In the genomic region with DNA sequence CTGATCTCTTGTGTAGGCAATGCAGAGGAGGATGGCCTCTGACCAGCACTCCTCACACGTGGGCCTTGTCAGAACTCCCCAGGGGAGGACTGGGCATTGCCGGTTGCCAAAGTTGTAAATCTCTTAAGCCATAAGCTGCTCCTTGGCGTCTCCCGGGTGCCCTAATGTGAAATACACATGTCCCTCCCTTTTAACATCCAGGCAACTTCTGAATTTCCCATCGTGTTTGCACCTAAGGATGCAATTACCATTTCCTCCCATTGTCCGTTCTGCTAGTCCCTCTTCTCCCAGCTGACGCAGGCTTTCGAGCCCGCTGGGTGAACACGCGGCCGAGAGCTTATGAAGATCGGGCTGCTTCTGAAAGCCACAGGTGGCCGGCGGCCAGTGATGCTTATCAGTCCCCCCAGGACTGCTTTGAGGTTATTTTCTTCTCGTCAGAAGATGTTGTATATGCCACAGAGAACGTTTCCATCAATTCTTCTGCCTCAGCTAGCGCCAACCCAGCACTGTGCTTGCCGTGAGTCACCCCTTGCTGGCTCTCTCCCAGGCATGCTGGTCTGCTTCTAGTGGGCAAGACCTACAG, we compare ENCODE assay signal across 8 mouse cellular contexts. TPM values are rescaled to one million over a fixed set of nuclear protein-coding genes. Genes with fewer than 3 reads are reported as not detected.
A peak's percentile ranks its signal among the peaks of the same experiment; 100 is the strongest.
DNase-seq lines count a peak whose midpoint lies in the region; ATAC-seq lines count a peak whose summit lies in the region.

No protein-coding gene starts in this region.

- no peak overlapping the region for H3K4me2 ChIP-seq in heart, embryonic 14.5 days (ENCODE audit: low read length)
- H3K4me2 ChIP-seq in limb, embryonic 13.5 days (replicated peaks), result no peak overlapping the region
- no peak overlapping the region for H3K4me2 ChIP-seq in forebrain, embryonic 13.5 days

- H3K27ac ChIP-seq in heart, embryonic 14.5 days (replicated peaks in 1 of 2; ENCODE audit: control insufficient read depth in 1 of 2, insufficient read depth in 1 of 2, low read depth in 2 of 2, low read length in 2 of 2), result 0 out of 4 replicates have a peak overlapping the region, but pooled peaks of 1 of the 2 experiments have one; percentile 24
- no peak overlapping the region for H3K27ac ChIP-seq in limb, embryonic 13.5 days
- H3K27ac ChIP-seq in forebrain, embryonic 13.5 days, result no peak overlapping the region

- peak; percentile 44 to 46 for DNase-seq in cerebellum, postnatal 14 days
- no peak for DNase-seq in cerebellum, adult 18-20 months
- peak; percentile 65 for DNase-seq in adrenal gland, postnatal 14 days
- no peak for DNase-seq in thymus, postnatal 14 days
- no peak for DNase-seq in left cerebral cortex, adult 8-10 months (ENCODE audit: low spot score in 2 of 2)

- H3K4me3 ChIP-seq in heart, embryonic 14.5 days (ENCODE audit: control insufficient read depth in 1 of 2, insufficient read depth in 1 of 2, low read depth in 1 of 2, low read length in 2 of 2), result no peak overlapping the region
- H3K4me3 ChIP-seq in limb, embryonic 13.5 days, result no peak overlapping the region
- H3K4me3 ChIP-seq in forebrain, embryonic 13.5 days, result no peak overlapping the region

- H3K4me1 ChIP-seq in heart, embryonic 14.5 days (ENCODE audit: control insufficient read depth in 2 of 2, insufficient read depth in 2 of 2, low read length in 2 of 2), result no peaks in the 10 kb centered on the region; a peak in 1 of 4 replicates
- peaks cover 7% of the 10 kb centered on the region; the same call in 1 of the 2 replicates for H3K4me1 ChIP-seq in limb, embryonic 13.5 days
- H3K4me1 ChIP-seq in forebrain, embryonic 13.5 days, result no peaks in the 10 kb centered on the region

- ATAC-seq in heart, embryonic 14.5 days (ENCODE audit: insufficient number of reproducible peaks, insufficient read depth, low FRiP score, low read depth), result 0 out of 2 replicates have a peak, but pooled peaks have one; percentile 14
- peak; percentile 38 for ATAC-seq in limb, embryonic 13.5 days (ENCODE audit: low FRiP score, low read depth)
- ATAC-seq in forebrain, embryonic 13.5 days, result no peak

- H3K9me3 ChIP-seq in heart, embryonic 14.5 days (ENCODE audit: control insufficient read depth, low read length), result no peaks in the 10 kb centered on the region
- H3K9me3 ChIP-seq in limb, embryonic 13.5 days, result no peaks in the 10 kb centered on the region
- H3K9me3 ChIP-seq in forebrain, embryonic 13.5 days (replicated peaks), result no peaks in the 10 kb centered on the region

- H3K27me3 ChIP-seq in heart, embryonic 14.5 days (ENCODE audit: control insufficient read depth, insufficient read depth, low read length), result no peaks in the 10 kb centered on the region
- H3K27me3 ChIP-seq in limb, embryonic 13.5 days, result no peaks in the 10 kb centered on the region
- H3K27me3 ChIP-seq in forebrain, embryonic 13.5 days, result no peaks in the 10 kb centered on the region

- no peak overlapping the region for H3K9ac ChIP-seq in heart, embryonic 14.5 days (ENCODE audit: low read length)
- no peak overlapping the region for H3K9ac ChIP-seq in limb, embryonic 13.5 days
- no peak overlapping the region for H3K9ac ChIP-seq in forebrain, embryonic 13.5 days

- H3K36me3 ChIP-seq in heart, embryonic 14.5 days (ENCODE audit: control insufficient read depth, insufficient read depth, low read length), result peaks cover 5% of the 10 kb centered on the region; the same call in 1 of the 2 replicates
- peaks cover 36% of the 10 kb centered on the region for H3K36me3 ChIP-seq in limb, embryonic 13.5 days
- H3K36me3 ChIP-seq in forebrain, embryonic 13.5 days (ENCODE audit: poor library complexity, severe bottlenecking), result peaks cover 34% of the 10 kb centered on the region

- WGBS in heart, embryonic 14.5 days, result 45% methylated on average over 19 of the region's 19 CpGs
- 40% methylated on average over 19 of the region's 19 CpGs for WGBS in limb, embryonic 13.5 days
- WGBS in forebrain, embryonic 13.5 days, result 73% methylated on average over 19 of the region's 19 CpGs

RNA-seq across cellular contexts. Expression of gene Aqp1, which starts 41.6 kb away (rescaled TPM):
- 265 and 326 TPM in 2 replicates for total RNA-seq in adrenal gland, postnatal 14 days (2021)
- polyA plus RNA-seq in heart, embryonic 14.5 days (2014; fragmentation: Nextera tagmentation; extraction: Ambion mirVana), result 3.5 and 8.7 TPM in 2 replicates
- 33.9 and 36.0 TPM in 2 replicates for polyA plus RNA-seq in limb, embryonic 13.5 days (2015; fragmentation: Nextera tagmentation; extraction: Ambion mirVana)
- total RNA-seq in left cerebral cortex, adult 8-10 months (2022), result 1 to 10 TPM in 3 of 4 experiments, under 1 TPM in 1; 0.59 to 4.8 (median 1.4) TPM
- polyA plus RNA-seq in forebrain, embryonic 13.5 days (2015; fragmentation: Nextera tagmentation; extraction: Ambion mirVana), result 1.7 and 4.2 TPM in 2 replicates

Comparison
In these comparisons a context has a peak if more than half of its experiments do, and no peak if none do; other contexts are left out.
1. DNase-seq: peak in cerebellum, postnatal 14 days (2 of 2) and adrenal gland, postnatal 14 days (single experiment); none in cerebellum, adult 18-20 months (0 of 2), thymus, postnatal 14 days (single experiment) and left cerebral cortex, adult 8-10 months (0 of 2).